Mouse (Mus musculus): ENCODE results near the gene Ssxb10. TPM values are rescaled to one million over a fixed set of nuclear protein-coding genes. Genes with fewer than 3 reads are reported as not detected.
"Not testable (repeated sequence)": the region's sequence is repeated elsewhere in the genome, so short reads cannot be mapped to it uniquely, and the experiment has no call there.

Gene Ssxb10
- total RNA-seq (2014; rRNA removed) (not detected in 2 replicates), polyA plus RNA-seq (2015; fragmentation: Nextera tagmentation; extraction: Ambion mirVana) (not detected in 2 replicates)

DNA sequence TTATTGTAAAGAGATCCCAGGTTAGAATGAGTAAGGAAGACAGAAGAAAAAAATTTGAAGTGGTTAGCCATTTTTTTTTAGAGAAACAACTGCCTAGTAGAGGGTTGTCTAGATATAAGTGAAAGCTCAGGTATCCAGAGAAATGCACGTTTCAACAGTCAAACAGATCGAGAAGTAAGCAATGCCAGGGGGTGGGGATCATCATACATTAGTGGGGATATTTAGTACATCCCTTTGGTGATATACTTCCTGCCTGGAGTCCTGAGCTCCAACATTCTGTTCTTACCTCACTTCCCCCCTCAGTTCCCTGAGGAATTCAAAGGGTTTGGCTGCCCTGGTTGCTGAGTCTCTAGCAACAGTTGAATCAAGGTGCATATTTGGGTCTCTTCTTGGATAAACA, at the start of gene Ssxb10:
Gene Ssxb10, plus strand, starts transcription at position 301 of the 400 bp plus-strand sequence.
- no peak within 1 kb of the TSS for H3K9ac ChIP-seq (replicated peaks; ENCODE audit: low read length)
- no peaks in the 10 kb centered on the region for H3K9me3 ChIP-seq (ENCODE audit: low read length)
- H3K36me3 ChIP-seq (ENCODE audit: insufficient read depth, low read length), result no peaks in the 10 kb centered on the region
- no peaks in the 10 kb centered on the region for H3K4me1 ChIP-seq (ENCODE audit: insufficient read depth, low read length)
- TF ChIP-seq CTCF (IDR thresholded peaks at IDR 0.05; ENCODE audit: low read depth), result no peak
- H3K27ac ChIP-seq, result no peak within 1 kb of the TSS
- H3K4me3 ChIP-seq (ENCODE audit: low read length), result no peak within 1 kb of the TSS
- no peaks in the 10 kb centered on the region for H3K27me3 ChIP-seq (ENCODE audit: insufficient read depth, low read length)
- H3K4me2 ChIP-seq (ENCODE audit: low read depth, low read length), result no peak within 1 kb of the TSS
- DNase-seq (ENCODE audit: low spot score), result no peak
- no peak for ATAC-seq
- 61% methylated on average over 2 of the region's 2 CpGs for WGBS

DNA sequence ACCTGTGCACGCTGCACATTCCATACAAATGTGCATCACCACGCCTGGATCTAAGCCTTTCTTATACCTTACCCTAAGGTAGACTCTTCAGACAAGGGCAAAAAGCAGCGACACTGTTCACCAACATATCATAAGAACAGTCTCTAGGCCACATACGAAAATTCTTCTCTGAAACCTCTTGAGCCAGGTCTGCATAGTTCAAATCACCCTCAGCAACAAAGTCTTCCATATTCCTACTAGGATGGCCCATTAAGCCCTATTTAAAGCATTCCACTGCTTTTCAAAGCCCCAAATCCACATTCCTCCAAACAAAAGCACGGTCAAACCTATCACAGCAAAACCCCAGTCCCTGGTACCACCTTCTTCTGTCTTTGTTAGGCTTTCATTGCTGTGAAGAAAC, 38.6 kb upstream of the Ssxb10 start:
- no peaks in the 10 kb centered on the region for H3K4me1 ChIP-seq (ENCODE audit: insufficient read depth, low read length)
- H3K4me2 ChIP-seq (ENCODE audit: low read depth, low read length), result no peak overlapping the region
- H3K9ac ChIP-seq (replicated peaks; ENCODE audit: low read length), result no peak overlapping the region
- H3K27ac ChIP-seq, result no peak overlapping the region
- no peaks in the 10 kb centered on the region for H3K9me3 ChIP-seq (ENCODE audit: low read length)
- no peak overlapping the region for H3K4me3 ChIP-seq (ENCODE audit: low read length)
- 73% methylated on average over 5 of the region's 5 CpGs for WGBS
- TF ChIP-seq CTCF (IDR thresholded peaks at IDR 0.05; ENCODE audit: low read depth), result no peak
- no peaks in the 10 kb centered on the region for H3K27me3 ChIP-seq (ENCODE audit: insufficient read depth, low read length)
- no peaks in the 10 kb centered on the region for H3K36me3 ChIP-seq (ENCODE audit: insufficient read depth, low read length)
- no peak for ATAC-seq
- no peak for DNase-seq (ENCODE audit: low spot score)

DNA sequence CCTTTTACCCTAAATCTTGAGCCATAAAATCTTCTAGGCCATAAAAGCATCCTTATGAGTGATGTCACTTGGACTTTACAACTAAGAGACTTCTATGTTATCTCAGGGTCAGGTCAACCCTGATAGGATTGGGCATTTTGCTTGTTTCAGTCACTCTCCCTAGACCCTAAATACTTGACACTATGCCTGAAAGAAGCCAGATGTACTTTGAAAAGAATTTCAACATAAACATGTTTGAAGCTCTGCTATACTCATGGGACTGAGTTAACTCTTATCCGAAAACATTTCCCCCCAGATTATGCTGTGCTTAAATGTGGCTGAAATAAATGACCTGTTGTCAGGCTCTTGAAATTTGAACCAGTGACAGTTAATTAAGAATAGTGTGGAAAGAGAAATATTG, 17.9 kb upstream of the Ssxb10 start:
- Histone ChIP-seq H3K9ac (replicated peaks; ENCODE audit: low read length) (no peak overlapping the region), H3K4me1 (ENCODE audit: insufficient read depth, low read length) (no peaks in the 10 kb centered on the region), H3K36me3 (ENCODE audit: insufficient read depth, low read length) (no peaks in the 10 kb centered on the region), H3K4me2 (ENCODE audit: low read depth, low read length) (no peak overlapping the region), H3K9me3 (ENCODE audit: low read length) (no peaks in the 10 kb centered on the region), H3K4me3 (ENCODE audit: low read length) (no peak overlapping the region), H3K27me3 (ENCODE audit: insufficient read depth, low read length) (no peaks in the 10 kb centered on the region), H3K27ac (no peak overlapping the region)
- DNase-seq (ENCODE audit: low spot score) (no peak), ATAC-seq (no peak)
- no peak for TF ChIP-seq CTCF (IDR thresholded peaks at IDR 0.05; ENCODE audit: low read depth)
- WGBS, result 97% methylated on average over 1 of the region's 1 CpGs

DNA sequence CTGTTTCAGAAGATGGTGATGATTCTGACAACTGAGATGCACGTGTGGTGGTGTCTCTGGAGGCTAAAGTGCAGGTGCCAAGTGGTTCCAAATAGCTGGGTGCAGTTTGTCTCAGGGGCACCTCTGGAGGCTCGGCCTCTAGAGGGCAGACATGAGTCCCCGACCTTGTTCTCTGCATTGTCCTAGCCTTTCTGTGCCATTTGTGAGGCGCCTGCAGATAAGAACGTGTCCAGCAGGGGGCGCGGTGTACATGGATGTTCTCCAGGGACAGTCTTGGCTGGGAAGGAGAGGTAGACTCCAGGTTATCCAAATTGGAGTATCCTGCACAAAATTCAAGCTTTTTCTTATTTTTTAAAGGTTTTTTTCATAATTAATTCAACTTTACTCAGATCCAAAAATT, 12.3 kb upstream of the Ssxb10 start:
- H3K27ac ChIP-seq; H3K36me3 ChIP-seq (ENCODE audit: insufficient read depth, low read length); H3K4me2 ChIP-seq (ENCODE audit: low read depth, low read length); H3K9me3 ChIP-seq (ENCODE audit: low read length); H3K9ac ChIP-seq (replicated peaks; ENCODE audit: low read length); H3K27me3 ChIP-seq (ENCODE audit: insufficient read depth, low read length); ATAC-seq; H3K4me1 ChIP-seq (ENCODE audit: insufficient read depth, low read length); H3K4me3 ChIP-seq (ENCODE audit: low read length): not testable (repeated sequence)
- peak; percentile 1 for DNase-seq (ENCODE audit: low spot score)
- WGBS, result 16% methylated on average over 7 of the region's 7 CpGs
- peak; percentile 13; the same call in 1 of the 2 replicates for TF ChIP-seq CTCF (IDR thresholded peaks at IDR 0.05; ENCODE audit: low read depth)

DNA sequence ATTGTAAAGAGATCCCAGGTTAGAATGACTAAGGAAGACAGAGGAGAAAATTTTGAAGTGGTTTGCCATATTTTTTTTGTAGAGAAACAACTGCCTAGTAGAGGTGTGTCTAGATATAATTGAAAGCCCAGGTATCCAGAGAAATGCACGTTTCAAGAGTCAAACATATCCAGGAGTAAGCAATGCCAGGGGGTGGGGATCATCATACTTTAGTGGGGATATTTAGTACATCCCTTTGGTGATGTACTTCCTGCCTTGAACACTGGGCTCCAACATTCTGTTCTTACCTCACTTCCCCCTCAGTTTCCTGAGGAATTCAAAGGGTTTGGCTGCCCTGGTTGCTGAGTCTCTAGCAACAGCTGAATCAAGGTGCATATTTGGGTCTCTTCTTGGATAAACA, 39.5 kb downstream of the Ssxb10 start, which contains the start of gene Ssxb9:
Gene Ssxb9, plus strand, starts transcription at position 301 of the 400 bp plus-strand sequence.
- not testable (repeated sequence) for H3K27ac ChIP-seq; DNase-seq (ENCODE audit: low spot score); H3K4me3 ChIP-seq (ENCODE audit: low read length); H3K9me3 ChIP-seq (ENCODE audit: low read length); H3K4me2 ChIP-seq (ENCODE audit: low read depth, low read length); H3K9ac ChIP-seq (replicated peaks; ENCODE audit: low read length); H3K36me3 ChIP-seq (ENCODE audit: insufficient read depth, low read length); ATAC-seq; H3K27me3 ChIP-seq (ENCODE audit: insufficient read depth, low read length); H3K4me1 ChIP-seq (ENCODE audit: insufficient read depth, low read length)
- WGBS, result 33% methylated on average over 1 of the region's 1 CpGs

Other genes starting within 250 kb of the Ssxb10 start
- 0.11 and 0.99 TPM in 2 replicates for gene Was, start 236.9 kb upstream of the Ssxb10 start, total RNA-seq (2014; rRNA removed)
- 0.11 and 0.16 TPM in 2 replicates for gene Was, start 236.9 kb upstream of the Ssxb10 start, polyA plus RNA-seq (2015; fragmentation: Nextera tagmentation; extraction: Ambion mirVana)
- gene Wdr13, start 194.5 kb upstream of the Ssxb10 start, total RNA-seq (2014; rRNA removed), result 377 and 393 TPM in 2 replicates
- gene Wdr13, start 194.5 kb upstream of the Ssxb10 start, polyA plus RNA-seq (2015; fragmentation: Nextera tagmentation; extraction: Ambion mirVana), result 53.9 and 55.1 TPM in 2 replicates
- 318 and 321 TPM in 2 replicates for gene Rbm3, start 181.5 kb upstream of the Ssxb10 start, total RNA-seq (2014; rRNA removed)
- 496 and 521 TPM in 2 replicates for gene Rbm3, start 181.5 kb upstream of the Ssxb10 start, polyA plus RNA-seq (2015; fragmentation: Nextera tagmentation; extraction: Ambion mirVana)
- gene Tbc1d25, start 151.2 kb upstream of the Ssxb10 start, total RNA-seq (2014; rRNA removed), result 19.9 and 24.6 TPM in 2 replicates
- 15.8 and 17.4 TPM in 2 replicates for gene Tbc1d25, start 151.2 kb upstream of the Ssxb10 start, polyA plus RNA-seq (2015; fragmentation: Nextera tagmentation; extraction: Ambion mirVana)
- 25.2 and 41.3 TPM in 2 replicates for gene Ebp, start 133.9 kb upstream of the Ssxb10 start, total RNA-seq (2014; rRNA removed)
- gene Ebp, start 133.9 kb upstream of the Ssxb10 start, polyA plus RNA-seq (2015; fragmentation: Nextera tagmentation; extraction: Ambion mirVana), result 29.8 and 30.2 TPM in 2 replicates
- gene Porcn, start 120.9 kb upstream of the Ssxb10 start, total RNA-seq (2014; rRNA removed), result 60.8 and 68.4 TPM in 2 replicates
- gene Porcn, start 120.9 kb upstream of the Ssxb10 start, polyA plus RNA-seq (2015; fragmentation: Nextera tagmentation; extraction: Ambion mirVana), result 49.2 and 49.3 TPM in 2 replicates
- 44.4 and 45.6 TPM in 2 replicates for gene Ftsj1, start 75.0 kb upstream of the Ssxb10 start, total RNA-seq (2014; rRNA removed)
- gene Ftsj1, start 75.0 kb upstream of the Ssxb10 start, polyA plus RNA-seq (2015; fragmentation: Nextera tagmentation; extraction: Ambion mirVana), result 38.1 and 39.8 TPM in 2 replicates
- gene Slc38a5, start 56.3 kb upstream of the Ssxb10 start, total RNA-seq (2014; rRNA removed), result 23.8 and 26.8 TPM in 2 replicates
- 15.9 and 20.8 TPM in 2 replicates for gene Slc38a5, start 56.3 kb upstream of the Ssxb10 start, polyA plus RNA-seq (2015; fragmentation: Nextera tagmentation; extraction: Ambion mirVana)
- not detected in 2 replicates for gene Ssxb9, start 39.6 kb downstream of the Ssxb10 start, total RNA-seq (2014; rRNA removed)
- gene Ssxb9, start 39.6 kb downstream of the Ssxb10 start, polyA plus RNA-seq (2015; fragmentation: Nextera tagmentation; extraction: Ambion mirVana), result not detected in 2 replicates
- gene Ssxb1, start 85.9 kb downstream of the Ssxb10 start, total RNA-seq (2014; rRNA removed), result not detected in 2 replicates
- not detected in 2 replicates for gene Ssxb1, start 85.9 kb downstream of the Ssxb10 start, polyA plus RNA-seq (2015; fragmentation: Nextera tagmentation; extraction: Ambion mirVana)
- gene Ssxb2, start 134.3 kb downstream of the Ssxb10 start, total RNA-seq (2014; rRNA removed), result not detected in 2 replicates
- not detected in 2 replicates for gene Ssxb2, start 134.3 kb downstream of the Ssxb10 start, polyA plus RNA-seq (2015; fragmentation: Nextera tagmentation; extraction: Ambion mirVana)
- gene Gm14459, start 197.5 kb downstream of the Ssxb10 start, total RNA-seq (2014; rRNA removed), result not detected in 2 replicates
- not detected in 2 replicates for gene Gm14459, start 197.5 kb downstream of the Ssxb10 start, polyA plus RNA-seq (2015; fragmentation: Nextera tagmentation; extraction: Ambion mirVana)
- gene Ssxb6, start 220.8 kb downstream of the Ssxb10 start, total RNA-seq (2014; rRNA removed), result not detected in 2 replicates
- gene Ssxb6, start 220.8 kb downstream of the Ssxb10 start, polyA plus RNA-seq (2015; fragmentation: Nextera tagmentation; extraction: Ambion mirVana), result not detected in 2 replicates